Mouse (Mus musculus): ENCODE results near the gene Actn2. TPM values are rescaled to one million over a fixed set of nuclear protein-coding genes. Genes with fewer than 3 reads are reported as not detected.

Gene Actn2
- total RNA-seq (2017) = 0.19 TPM in 1 of 3 replicates, not detected in the others

DNA sequence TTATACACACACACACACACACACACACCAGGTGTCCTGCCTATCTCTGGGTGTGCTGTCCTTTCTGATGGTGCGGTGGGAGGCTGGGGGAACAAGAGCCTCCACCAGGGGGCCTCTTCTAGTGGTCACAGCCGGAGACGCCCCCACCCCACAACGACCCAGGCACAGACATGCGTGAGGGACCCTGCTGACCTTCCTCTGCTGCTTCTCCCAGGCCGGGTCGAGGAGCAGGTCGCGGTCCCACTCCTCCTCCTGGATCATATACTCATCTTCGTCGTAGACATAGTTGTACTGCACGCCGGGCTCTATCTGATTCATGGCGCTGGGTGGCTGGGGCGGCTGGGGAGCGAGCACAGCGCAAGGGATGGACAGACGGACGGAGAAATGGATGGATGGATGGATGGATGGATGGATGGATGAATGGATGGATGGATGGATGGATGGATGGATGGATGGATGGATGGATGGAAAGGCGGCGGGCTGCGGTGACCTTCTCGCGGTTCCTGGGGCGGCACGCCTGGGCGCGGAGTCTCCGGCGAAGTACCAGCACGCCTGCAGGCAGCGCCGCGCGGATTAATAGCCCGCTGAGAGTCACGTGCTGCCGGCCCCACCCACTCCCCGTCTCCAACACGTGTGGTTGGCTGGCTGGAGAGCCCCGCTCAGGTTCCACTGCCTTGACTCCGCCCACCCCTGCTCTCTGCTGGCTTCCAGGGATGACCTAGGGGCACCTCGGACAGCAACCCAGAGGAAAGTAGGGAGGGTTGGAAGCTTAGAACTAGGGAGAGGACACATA, at the start of gene Actn2:
Gene Actn2, minus strand, starts transcription at position 578 of the 793 bp plus-strand sequence.
- no peak for ATAC-seq (replicated peaks; ENCODE audit: insufficient number of reproducible peaks, low FRiP score, low TSS enrichment, poor library complexity, severe bottlenecking)

DNA sequence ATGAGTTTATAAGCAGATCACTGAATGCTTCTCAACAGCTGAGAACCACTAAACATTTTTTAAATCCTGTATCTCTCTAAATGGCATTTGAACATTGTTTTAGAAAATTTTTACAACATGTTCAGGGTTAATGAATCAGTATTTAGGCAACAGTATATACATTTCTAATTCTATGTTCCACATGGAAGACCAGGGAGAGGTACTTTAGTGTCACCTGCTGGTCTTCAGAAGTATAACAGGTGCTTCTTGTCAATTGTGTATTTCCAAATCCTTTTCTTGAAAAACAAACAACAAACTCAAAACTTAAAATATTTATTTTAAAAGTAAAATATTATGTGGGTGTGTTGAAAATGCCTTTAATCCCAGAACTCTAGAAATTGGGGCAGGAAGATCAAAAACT, 45.7 kb upstream of the Actn2 start:
- ATAC-seq (replicated peaks; ENCODE audit: insufficient number of reproducible peaks, low FRiP score, low TSS enrichment, poor library complexity, severe bottlenecking) = no peak

DNA sequence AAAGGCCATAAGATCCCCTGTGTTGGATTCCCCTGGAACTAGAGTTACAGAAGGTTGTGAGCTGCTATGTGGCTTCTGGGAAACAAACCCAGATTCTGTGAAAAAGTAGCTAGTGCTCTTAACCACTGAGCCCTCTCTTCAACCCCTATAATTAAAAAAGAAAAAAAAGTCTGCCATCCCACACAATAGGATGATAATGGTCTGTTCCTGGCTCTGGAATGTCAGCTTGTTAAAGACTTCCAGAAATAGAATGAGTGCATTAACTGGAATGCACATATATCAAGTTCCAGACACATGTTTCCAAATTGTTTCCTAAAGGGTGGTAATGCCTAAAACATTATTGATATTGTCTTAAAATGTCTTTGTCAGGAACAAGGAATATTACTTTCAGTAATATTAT, 44.2 kb upstream of the Actn2 start:
- no peak for ATAC-seq (replicated peaks; ENCODE audit: insufficient number of reproducible peaks, low FRiP score, low TSS enrichment, poor library complexity, severe bottlenecking)

- ATAC-seq (replicated peaks; ENCODE audit: insufficient number of reproducible peaks, low FRiP score, low TSS enrichment, poor library complexity, severe bottlenecking) = no peak
These were observed 36.2 kb upstream of the Actn2 start for GRCm38 (mm10) chr13:12376778-12377177.

DNA sequence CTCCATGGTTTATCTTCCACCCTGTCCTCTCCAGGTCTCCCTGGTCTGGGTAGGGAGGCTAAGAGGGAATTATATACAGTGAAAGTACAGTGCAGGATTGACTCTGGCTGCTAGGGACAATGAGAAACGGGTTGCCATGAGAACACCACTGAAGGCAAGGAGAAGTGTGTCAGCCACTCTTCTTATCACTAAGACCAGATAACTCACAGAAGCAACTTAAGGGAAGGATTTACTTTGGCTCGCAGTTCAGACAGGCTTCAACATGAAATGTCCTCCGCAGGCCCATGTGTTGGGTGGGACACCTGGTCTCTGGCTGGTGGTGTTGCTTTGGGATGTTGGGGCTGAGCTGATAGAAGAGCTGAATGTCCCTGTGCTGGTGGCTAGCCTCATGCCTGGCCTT, 32.2 kb upstream of the Actn2 start:
- no peak for ATAC-seq (replicated peaks; ENCODE audit: insufficient number of reproducible peaks, low FRiP score, low TSS enrichment, poor library complexity, severe bottlenecking)

DNA sequence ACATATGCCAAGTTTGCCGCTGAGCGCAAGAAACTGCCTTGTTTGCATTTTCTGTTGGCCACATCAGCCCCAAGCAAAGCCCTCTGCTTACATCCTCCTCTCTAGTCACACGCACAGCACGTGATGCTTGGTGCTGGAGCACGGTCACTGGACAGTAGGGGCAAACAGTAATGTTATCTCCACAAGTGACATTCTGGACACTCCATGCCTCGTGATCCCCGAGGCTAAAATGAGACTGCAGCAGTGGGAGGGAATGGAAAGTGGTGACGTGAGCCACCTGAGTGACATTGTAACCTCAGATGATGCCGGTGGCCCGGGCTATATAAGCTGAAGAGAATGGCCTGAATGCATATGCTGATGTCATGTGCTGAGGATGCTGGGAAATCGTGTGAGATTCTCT, 29.4 kb upstream of the Actn2 start:
- no peak for ATAC-seq (replicated peaks; ENCODE audit: insufficient number of reproducible peaks, low FRiP score, low TSS enrichment, poor library complexity, severe bottlenecking)

- ATAC-seq (replicated peaks; ENCODE audit: insufficient number of reproducible peaks, low FRiP score, low TSS enrichment, poor library complexity, severe bottlenecking) = no peak
These were observed 28.6 kb upstream of the Actn2 start for GRCm38 (mm10) chr13:12369041-12369621.

DNA sequence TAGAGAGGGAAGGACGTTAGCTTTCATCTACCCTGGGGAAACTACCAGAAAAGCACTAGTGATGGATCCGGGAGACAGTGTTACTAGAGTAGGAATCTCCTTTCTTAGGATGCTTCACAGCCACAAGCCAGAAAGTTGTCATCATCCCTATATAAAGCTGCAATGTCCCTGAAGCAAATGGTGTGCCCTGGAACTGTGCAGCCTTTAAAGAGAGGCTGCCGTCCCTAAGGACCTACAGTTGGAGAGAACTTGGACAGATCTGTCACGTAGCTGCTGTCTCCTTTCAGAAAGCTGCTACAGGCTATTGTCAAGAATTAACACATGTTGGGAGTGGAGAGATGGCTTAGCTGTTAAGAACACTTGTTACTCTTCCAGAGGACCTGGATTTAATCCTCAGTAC, 20.9 kb upstream of the Actn2 start:
- no peak for ATAC-seq (replicated peaks; ENCODE audit: insufficient number of reproducible peaks, low FRiP score, low TSS enrichment, poor library complexity, severe bottlenecking)

- ATAC-seq (replicated peaks; ENCODE audit: insufficient number of reproducible peaks, low FRiP score, low TSS enrichment, poor library complexity, severe bottlenecking) = no peak
These were observed 17.0 kb upstream of the Actn2 start for GRCm38 (mm10) chr13:12357554-12357953.

DNA sequence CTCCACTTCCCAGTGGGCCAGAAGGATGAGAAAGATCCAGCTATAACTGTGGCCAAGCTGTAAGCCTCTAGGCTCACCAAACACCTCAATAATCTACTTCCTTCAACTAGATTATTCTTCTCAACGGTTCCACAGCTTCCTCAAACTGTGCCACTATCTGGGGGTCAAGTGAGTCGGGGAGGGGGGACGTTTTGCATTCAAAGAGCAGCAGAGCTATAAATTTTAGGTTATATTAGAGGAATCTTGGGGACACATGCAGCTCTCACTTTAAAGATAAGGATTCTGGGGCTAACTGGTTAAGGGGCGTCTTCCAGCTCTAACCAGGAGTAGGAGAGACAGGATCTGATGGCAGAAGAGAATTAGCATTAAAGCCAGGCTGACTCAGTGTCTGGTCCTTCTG, 15.6 kb upstream of the Actn2 start:
- ATAC-seq (replicated peaks; ENCODE audit: insufficient number of reproducible peaks, low FRiP score, low TSS enrichment, poor library complexity, severe bottlenecking) = no peak

DNA sequence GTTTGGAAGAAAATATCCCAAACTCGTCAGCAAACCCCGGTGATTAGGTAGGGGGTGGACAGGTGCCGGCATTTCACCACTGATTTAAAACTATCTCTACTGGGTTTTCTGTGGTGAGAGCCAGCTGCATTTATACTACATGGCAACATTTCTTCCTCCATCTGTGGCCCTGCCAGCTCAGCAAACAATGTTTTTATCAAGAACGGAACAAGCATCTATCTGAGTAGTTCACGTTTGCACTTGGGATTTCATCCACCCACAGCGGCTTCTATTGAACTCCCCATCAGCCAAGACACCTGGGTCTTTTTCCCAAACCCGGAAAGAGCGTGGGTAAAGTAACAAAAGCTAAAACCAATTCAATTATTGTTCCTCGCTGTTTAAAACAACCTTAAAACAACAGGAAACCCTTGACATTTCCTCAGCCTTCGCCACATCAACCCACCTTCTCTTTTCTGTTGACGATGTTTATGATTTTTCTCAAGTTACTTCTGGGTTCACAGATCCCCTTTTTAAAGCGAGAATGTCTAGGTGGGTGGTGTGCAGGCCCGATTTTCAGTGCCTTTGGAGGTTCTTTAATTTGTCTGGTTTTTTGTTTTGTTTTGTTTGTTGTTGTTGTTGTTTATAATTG, 8.8 kb upstream of the Actn2 start:
- ATAC-seq (replicated peaks; ENCODE audit: insufficient number of reproducible peaks, low FRiP score, low TSS enrichment, poor library complexity, severe bottlenecking) = no peak

GRCm38 (mm10) chr13:12346837-12347236, 6.3 kb upstream of the Actn2 start:
- ATAC-seq (replicated peaks; ENCODE audit: insufficient number of reproducible peaks, low FRiP score, low TSS enrichment, poor library complexity, severe bottlenecking) = no peak

GRCm38 (mm10) chr13:12341447-12341846, 887 bp upstream of the Actn2 start:
- ATAC-seq (replicated peaks; ENCODE audit: insufficient number of reproducible peaks, low FRiP score, low TSS enrichment, poor library complexity, severe bottlenecking) = no peak

DNA sequence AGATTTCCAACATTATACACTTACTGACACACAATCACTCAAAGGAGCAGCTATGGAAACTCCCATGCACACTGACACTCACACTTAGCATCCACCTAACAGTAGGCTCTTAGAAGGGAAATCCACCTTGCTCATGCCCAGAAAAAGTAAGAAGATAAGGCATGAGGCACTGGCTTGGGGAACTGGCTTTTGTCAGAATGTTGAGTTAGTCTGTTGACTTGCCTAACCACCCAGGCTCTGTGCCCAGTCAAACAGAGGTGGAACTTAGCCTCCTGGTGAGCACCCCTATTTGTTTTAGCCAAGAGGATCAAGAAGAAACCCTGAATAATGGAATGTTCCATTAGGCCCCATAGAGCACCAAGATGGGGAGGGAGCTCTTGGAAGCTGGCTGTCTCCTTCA, 1.1 kb downstream of the Actn2 start:
- no peak for ATAC-seq (replicated peaks; ENCODE audit: insufficient number of reproducible peaks, low FRiP score, low TSS enrichment, poor library complexity, severe bottlenecking)

GRCm38 (mm10) chr13:12337752-12338151, 2.8 kb downstream of the Actn2 start:
- ATAC-seq (replicated peaks; ENCODE audit: insufficient number of reproducible peaks, low FRiP score, low TSS enrichment, poor library complexity, severe bottlenecking) = no peak

- ATAC-seq (replicated peaks; ENCODE audit: insufficient number of reproducible peaks, low FRiP score, low TSS enrichment, poor library complexity, severe bottlenecking) = no peak
These were observed 6.5 kb downstream of the Actn2 start for GRCm38 (mm10) chr13:12334016-12334415.

GRCm38 (mm10) chr13:12331528-12331927, 9.0 kb downstream of the Actn2 start:
- ATAC-seq (replicated peaks; ENCODE audit: insufficient number of reproducible peaks, low FRiP score, low TSS enrichment, poor library complexity, severe bottlenecking) = no peak

- ATAC-seq (replicated peaks; ENCODE audit: insufficient number of reproducible peaks, low FRiP score, low TSS enrichment, poor library complexity, severe bottlenecking) = no peak
These were observed 12.2 kb downstream of the Actn2 start for GRCm38 (mm10) chr13:12328392-12328791.

DNA sequence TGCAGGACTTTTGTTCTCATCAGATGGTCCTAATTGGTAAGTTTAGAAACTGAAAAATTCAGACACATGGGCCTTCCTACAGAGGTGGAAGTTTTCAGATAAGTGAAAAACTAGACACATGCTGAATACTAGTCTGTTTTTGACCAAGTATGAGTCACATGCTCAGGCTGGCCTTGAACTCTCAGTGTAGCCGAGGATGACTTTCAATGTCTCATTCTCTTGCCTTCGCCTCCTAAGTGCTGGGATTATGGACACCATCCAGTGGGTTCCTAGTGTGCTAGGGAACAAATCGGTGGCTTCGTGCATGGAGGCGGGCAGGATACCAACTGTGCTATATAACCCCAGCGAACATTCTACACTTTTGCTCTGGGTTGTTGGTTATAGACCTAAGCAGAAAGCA, 13.0 kb downstream of the Actn2 start:
- no peak for ATAC-seq (replicated peaks; ENCODE audit: insufficient number of reproducible peaks, low FRiP score, low TSS enrichment, poor library complexity, severe bottlenecking)

- ATAC-seq (replicated peaks; ENCODE audit: insufficient number of reproducible peaks, low FRiP score, low TSS enrichment, poor library complexity, severe bottlenecking) = no peak
These were observed 17.4 kb downstream of the Actn2 start for GRCm38 (mm10) chr13:12323076-12323625.

Data from monocyte, adult 5-6 weeks (primary cell).